Mouse (Mus musculus) liver, embryonic 15.5 days (tissue): ENCODE data around the gene Lgsn. TPM values are rescaled to one million over a fixed set of nuclear protein-coding genes. Genes with fewer than 3 reads are reported as not detected.

Source experiments
- ATAC-seq: fragments of 200-750 bp; cut with Nextera tagmentation; 2 replicates; pipeline ENCODE4 v1.8.0; 2017; ENCODE audit warnings: moderate number of reproducible peaks, mild to moderate bottlenecking, moderate library complexity; ENCODE audit not compliant: insufficient read depth
- H3K27ac ChIP-seq: fragments of 300-500 bp; sonication (generic); replicated peaks from 2 replicates; pipeline ENCODE4 v1.5.1; 2015; ENCODE audit warnings: mild to moderate bottlenecking, inconsistent platforms
- H3K27me3 ChIP-seq: fragments of 300-500 bp; sonication (generic); 2 replicates; pipeline ENCODE4 v1.6.1; 2015; ENCODE audit warnings: mild to moderate bottlenecking, inconsistent platforms
- H3K36me3 ChIP-seq: fragments of 300-500 bp; sonication (generic); replicated peaks from 2 replicates; pipeline ENCODE4 v1.6.1; 2015; ENCODE audit warnings: moderate library complexity, mild to moderate bottlenecking, inconsistent platforms
- H3K4me1 ChIP-seq: fragments of 300-500 bp; sonication (generic); replicated peaks from 2 replicates; pipeline ENCODE4 v1.6.1; 2015; ENCODE audit warnings: inconsistent platforms
- H3K4me2 ChIP-seq: fragments of 300-500 bp; sonication (generic); 2 replicates; pipeline ENCODE4 v1.6.1; 2015; ENCODE audit warnings: moderate library complexity, mild to moderate bottlenecking, inconsistent platforms
- H3K4me3 ChIP-seq: fragments of 300-500 bp; sonication (generic); replicated peaks from 2 replicates; pipeline ENCODE4 v1.5.1; 2015; ENCODE audit warnings: mild to moderate bottlenecking, inconsistent platforms
- H3K9ac ChIP-seq: fragments of 300-500 bp; sonication (generic); 2 replicates; pipeline ENCODE4 v1.6.1; 2015; ENCODE audit warnings: moderate library complexity, mild to moderate bottlenecking, inconsistent platforms
- H3K9me3 ChIP-seq: fragments of 300-500 bp; sonication (generic); replicated peaks from 2 replicates; pipeline ENCODE4 v1.6.1; 2016; ENCODE audit warnings: inconsistent platforms
- WGBS: fragments of 180-500 bp; shearing (Covaris S2); methylation state at CpG from one replicate; pipeline ENCODE4 v1.1.7; 2015; ENCODE audit warnings: mixed read lengths; ENCODE audit not compliant: insufficient replicate concordance; 5-methylcytosine and 5-hydroxymethylcytosine counted together
- polyA plus RNA-seq: library from polyadenylated mRNA; unstranded; fragments of >200 nt; fragmentation: Nextera tagmentation; extraction: Ambion mirVana; gene quantifications from 2 replicates; pipeline ENCODE4 v1.2.1, GENCODE M21; 2015

The Lgsn gene
- polyA plus RNA-seq, 1 experiment from 2014 or later, result not detected

- 63% methylated on average over 4 of the region's 4 CpGs for WGBS
Observed at GRCm38 (mm10) chr1:31220599-31221250, 44.5 kb downstream of the Lgsn start.

GRCm38 (mm10) chr1:31222564-31222963 lies 46.4 kb downstream of the Lgsn start, which contains the start of the genes 4931428L18Rik and Pih1d3:
TSS of gene 4931428L18Rik (minus strand) at chr1:31222684.
TSS of gene Pih1d3 (plus strand) at chr1:31222838.
- Histone ChIP-seq H3K4me2 (no peak within 1 kb of the TSS), H3K36me3 (no peaks in the 10 kb centered on the region), H3K4me3 (no peak within 1 kb of the TSS), H3K4me1 (no peaks in the 10 kb centered on the region), H3K27ac (no peak within 1 kb of the TSS), H3K27me3 (no peaks in the 10 kb centered on the region), H3K9me3 (no peaks in the 10 kb centered on the region), H3K9ac (no peak within 1 kb of the TSS)
- 53% methylated on average over 7 of the region's 7 CpGs for WGBS
- ATAC-seq, result no peak

More at GRCm38 (mm10) chr1:31220599-31221250, 44.5 kb downstream of the Lgsn start:
- Histone ChIP-seq H3K9me3 (no peaks in the 10 kb centered on the region), H3K36me3 (no peaks in the 10 kb centered on the region), H3K4me3 (no peak overlapping the region), H3K9ac (no peak overlapping the region), H3K4me2 (no peak overlapping the region), H3K27ac (no peak overlapping the region), H3K27me3 (no peaks in the 10 kb centered on the region), H3K4me1 (no peaks in the 10 kb centered on the region)
- ATAC-seq, result no peak

GRCm38 (mm10) chr1:31233319-31234036 lies 57.3 kb downstream of the Lgsn start:
- H3K4me1 ChIP-seq, result no peaks in the 10 kb centered on the region
- no peaks in the 10 kb centered on the region for H3K36me3 ChIP-seq
- no peak overlapping the region for H3K9ac ChIP-seq
- no peaks in the 10 kb centered on the region for H3K9me3 ChIP-seq
- H3K27ac ChIP-seq, result no peak overlapping the region
- no peaks in the 10 kb centered on the region for H3K27me3 ChIP-seq
- H3K4me3 ChIP-seq, result no peak overlapping the region
- no peak for ATAC-seq
- no peak overlapping the region for H3K4me2 ChIP-seq

Other genes starting within 250 kb of the Lgsn start
- gene AC153137.1, start 198.4 kb upstream of the Lgsn start, polyA plus RNA-seq, result not detected in 2 replicates
- gene 4931428L18Rik, start 46.3 kb downstream of the Lgsn start, polyA plus RNA-seq, result not detected in 2 replicates
- gene Pih1d3, start 46.4 kb downstream of the Lgsn start, polyA plus RNA-seq, result not detected in 2 replicates